Mouse (Mus musculus): ENCODE measurements around the gene Epn2.

Gene Epn2

DNA sequence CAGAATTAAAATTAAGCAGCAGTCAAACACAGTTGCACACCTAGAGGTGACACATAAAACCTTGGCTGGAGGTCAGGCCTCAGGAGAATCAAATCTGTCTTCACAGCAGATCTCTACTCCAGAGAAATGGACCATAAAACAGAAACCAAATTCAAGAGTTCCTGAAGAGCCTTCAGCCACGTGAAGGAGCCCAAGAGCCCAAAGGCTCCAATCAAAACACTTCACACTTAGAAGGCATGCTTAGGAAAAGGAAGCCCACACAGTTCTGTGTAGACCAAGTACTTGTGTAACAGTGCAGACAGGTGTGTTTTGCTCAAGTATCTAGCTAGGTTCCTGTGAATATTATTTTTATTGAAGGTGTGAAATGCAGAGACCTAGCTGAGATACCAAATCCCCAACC lies 44.0 kb downstream of the Epn2 start:
- WGBS = 18% methylated on average over 1 of the region's 1 CpGs

DNA sequence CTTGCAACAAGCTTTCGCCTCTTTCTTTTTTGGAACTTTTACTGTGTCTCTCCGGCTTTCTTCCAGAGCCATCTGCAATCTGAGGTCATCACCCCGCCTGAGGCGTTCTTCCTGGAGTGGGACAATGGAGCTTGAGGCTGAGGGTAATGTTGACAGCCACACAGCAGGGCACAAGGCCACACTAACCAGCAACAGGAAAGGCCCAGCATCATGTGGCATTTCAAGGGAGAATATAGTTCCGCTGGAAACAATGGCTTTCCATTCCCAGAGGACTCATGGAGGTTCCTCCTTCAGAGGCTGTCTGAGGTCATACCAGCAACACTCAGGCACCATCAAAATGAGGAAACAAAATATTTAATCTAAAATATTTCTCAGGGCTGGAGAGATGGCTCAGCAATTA lies 45.9 kb downstream of the Epn2 start:
- 65% methylated on average over 5 of the region's 5 CpGs for WGBS

DNA sequence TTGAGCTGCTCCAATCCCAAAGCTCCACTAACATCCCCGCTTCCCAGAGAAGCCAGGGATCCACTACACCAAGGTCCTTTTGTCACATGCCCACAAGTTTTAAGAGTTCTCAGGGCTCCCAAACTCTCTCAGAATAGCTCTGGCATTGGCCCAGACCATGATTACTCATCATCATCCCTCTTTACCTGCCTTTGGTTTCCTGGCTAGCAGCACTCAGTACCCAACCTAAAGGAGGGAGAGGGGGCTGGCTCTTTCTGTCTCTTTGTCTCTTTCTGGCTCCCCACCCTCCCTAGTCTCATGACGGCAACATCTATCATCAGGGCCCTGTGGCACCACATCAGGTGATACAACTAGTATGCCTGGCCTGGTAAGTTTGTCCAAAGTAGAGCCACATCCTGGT lies 46.7 kb downstream of the Epn2 start:
- 73% methylated on average over 2 of the region's 2 CpGs for WGBS

DNA sequence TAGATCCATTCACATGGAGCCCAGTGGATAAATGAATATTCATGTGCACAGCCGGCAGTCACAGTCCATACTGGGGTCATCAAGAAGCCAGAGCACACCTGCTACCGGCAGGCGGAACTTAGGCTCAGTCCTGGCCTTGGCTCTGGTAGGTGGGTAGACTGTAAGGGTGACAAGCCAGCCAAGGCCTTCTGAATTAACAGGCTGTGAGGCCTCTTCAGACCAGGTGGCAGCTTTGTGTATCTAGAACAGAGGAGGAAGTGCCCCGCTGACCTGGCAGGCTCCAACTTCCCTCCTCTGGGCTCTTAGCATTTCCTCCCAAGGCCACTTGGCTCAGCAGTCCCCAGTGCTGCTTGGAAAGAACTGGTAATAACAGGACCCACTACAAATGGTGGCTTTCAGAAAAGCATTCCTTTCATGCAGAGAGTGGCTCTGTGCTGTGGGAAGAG lies 50.2 kb downstream of the Epn2 start:
- whole genome bisulfite sequencing = 33% methylated on average over 4 of the region's 4 CpGs

DNA sequence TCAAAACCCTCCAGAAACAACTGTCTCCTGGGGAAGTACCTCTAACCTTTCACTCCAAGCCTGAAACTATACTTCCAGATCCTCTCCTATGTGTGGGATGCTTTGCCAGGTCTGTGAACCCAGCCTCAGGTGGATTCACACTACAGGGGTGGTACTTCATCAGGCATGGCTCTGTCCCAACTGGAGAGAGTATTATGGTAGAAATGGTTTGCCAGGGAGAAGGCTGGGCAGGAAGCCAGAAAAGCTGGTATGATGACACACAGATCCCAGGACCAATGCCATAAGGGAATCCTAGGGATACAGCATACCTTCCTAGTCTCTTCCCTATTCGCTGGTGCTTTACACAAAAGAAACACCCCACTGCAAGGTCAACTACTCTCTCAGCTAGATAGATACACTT lies 52.6 kb downstream of the Epn2 start:
- 61% methylated on average over 1 of the region's 1 CpGs for whole genome bisulfite sequencing

DNA sequence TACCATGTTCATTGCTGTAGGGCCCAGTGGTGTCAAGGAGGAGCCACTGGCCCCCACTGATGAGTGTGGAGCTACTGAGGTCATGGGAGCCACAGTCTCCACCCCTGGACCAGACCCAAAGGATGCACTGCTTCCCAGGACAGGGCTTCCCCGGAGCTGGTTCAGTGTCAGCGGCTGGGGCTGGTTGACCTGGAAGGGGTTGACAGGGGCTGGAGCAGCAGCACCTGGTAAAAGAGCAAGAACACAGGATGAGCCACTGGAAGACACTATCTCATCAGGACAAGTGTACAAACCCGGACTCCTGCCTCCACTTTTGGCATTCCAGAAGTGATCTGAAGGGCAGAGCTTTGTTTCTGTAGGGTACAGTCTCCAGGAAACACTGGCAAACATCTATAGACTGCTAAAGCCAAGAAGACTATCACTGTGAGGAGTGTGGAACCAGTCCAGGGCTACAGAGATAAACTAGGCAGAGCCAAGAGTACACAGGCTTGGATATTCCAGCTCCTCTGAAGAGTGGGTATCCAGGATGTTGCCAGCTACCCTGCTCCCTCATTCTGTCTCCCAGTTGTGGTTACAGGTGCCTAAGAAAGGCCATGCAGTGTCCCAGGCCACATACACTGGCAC lies 59.9 kb downstream of the Epn2 start:
- WGBS = 68% methylated on average over 3 of the region's 3 CpGs

DNA sequence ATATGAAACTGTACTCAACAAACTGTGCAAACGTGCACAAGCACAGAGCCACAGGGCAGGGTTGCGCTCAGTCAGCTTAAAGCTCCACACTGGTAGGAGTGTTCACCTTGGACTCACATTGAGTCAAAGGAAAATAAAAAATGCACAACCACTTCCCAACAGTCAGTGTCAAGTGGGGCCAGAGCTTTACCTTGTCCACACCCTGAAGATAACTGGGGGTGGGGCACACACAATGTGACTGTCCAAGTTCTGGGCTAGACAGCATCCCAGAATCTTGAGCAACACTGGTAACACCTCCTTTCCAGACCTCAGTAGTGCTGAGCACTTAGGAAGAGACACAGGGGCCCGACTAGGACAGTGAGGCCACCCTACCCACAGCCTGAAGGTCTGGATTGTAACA lies 60.6 kb downstream of the Epn2 start:
- WGBS = 89% methylated on average over 3 of the region's 3 CpGs

DNA sequence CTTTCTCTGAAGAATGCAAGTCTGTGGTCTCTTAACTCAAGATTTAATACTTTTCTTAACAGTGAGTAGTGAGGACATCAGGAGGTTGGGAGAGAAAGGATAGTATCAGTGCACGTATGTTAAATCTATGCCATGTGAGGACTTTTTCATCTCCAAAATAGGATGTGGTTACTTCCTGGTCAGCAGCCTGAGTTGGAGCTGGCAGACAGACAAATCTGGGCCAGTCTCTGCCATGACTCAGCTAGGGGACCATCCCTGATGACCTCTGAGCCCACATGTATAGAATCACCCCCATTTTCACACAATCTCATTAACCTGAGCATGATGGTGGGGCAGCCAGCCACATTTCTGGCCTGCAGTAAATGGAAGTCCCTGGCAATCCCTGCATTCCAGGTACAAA lies 61.5 kb downstream of the Epn2 start:
- WGBS = 48% methylated on average over 1 of the region's 1 CpGs

DNA sequence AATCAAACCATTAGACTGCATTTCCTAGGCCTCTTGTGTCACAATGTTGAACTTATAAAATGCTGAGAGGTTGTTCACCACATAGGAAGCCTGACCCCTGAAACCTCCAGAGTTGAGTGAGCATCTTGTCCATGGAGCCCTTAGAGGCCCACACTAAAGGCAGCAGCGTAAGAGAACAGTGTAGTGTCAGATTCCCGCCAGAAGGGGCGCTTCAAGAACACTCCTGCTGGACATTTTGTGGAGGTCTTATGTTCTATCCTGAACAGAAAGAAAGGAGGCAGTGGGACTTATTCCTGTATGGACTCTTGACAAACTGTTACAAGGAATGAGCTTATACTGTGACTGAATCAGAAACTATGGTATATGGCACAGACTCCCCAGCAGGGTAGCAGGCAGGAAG lies 64.5 kb downstream of the Epn2 start:
- WGBS = 43% methylated on average over 3 of the region's 3 CpGs

DNA sequence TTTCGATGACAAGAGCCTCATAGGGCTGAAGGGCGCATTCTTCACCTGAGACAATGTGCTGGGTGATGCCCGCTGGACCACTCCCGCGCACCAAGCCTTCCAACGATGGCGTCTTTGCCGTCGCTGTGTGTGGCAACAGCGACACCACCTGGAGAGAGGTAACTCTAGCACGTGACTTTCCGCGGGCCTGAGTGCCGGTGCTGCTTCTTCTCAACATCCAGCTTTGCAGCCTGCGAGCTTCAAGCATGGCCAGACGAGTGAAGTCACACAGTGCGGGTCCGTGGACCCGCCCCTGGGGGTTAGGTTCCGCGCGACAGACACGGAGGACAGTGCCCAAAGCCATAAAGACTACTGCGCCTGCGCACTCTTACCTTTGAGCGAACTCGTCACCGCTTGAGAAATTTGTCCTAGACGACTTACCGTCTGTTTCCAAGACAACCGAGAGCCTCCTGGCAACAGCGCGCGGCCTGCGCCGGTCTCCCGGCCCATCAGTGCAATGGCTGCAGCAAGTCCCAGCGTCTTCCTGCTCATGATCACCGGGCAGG lies 74.7 kb downstream of the Epn2 start, which contains the start of gene B9d1:
B9d1 (plus strand) TSS at position 432 of the 545 bp plus-strand sequence.
- under 1% methylated on average over 39 of the region's 39 CpGs for WGBS

DNA sequence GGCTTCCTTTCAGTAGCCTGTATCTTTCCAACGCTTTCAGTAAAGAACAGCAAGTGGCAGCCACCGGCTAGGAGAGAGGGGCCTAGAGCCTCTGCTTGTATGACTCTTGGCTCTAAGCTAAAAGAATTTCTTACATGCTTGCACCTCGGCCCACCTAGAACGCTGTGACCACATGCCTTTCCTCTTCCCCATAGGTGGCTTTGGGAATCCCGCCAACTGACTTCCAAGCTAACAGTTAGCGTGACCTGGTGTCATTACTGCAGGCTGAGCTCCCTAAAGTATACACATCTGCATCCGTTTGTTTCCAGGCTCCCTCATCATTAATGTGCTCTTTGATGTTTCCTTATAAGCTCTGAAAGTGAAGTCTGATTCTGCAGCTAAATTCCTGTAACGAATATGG lies 75.6 kb downstream of the Epn2 start:
- WGBS = 66% methylated on average over 8 of the region's 8 CpGs

DNA sequence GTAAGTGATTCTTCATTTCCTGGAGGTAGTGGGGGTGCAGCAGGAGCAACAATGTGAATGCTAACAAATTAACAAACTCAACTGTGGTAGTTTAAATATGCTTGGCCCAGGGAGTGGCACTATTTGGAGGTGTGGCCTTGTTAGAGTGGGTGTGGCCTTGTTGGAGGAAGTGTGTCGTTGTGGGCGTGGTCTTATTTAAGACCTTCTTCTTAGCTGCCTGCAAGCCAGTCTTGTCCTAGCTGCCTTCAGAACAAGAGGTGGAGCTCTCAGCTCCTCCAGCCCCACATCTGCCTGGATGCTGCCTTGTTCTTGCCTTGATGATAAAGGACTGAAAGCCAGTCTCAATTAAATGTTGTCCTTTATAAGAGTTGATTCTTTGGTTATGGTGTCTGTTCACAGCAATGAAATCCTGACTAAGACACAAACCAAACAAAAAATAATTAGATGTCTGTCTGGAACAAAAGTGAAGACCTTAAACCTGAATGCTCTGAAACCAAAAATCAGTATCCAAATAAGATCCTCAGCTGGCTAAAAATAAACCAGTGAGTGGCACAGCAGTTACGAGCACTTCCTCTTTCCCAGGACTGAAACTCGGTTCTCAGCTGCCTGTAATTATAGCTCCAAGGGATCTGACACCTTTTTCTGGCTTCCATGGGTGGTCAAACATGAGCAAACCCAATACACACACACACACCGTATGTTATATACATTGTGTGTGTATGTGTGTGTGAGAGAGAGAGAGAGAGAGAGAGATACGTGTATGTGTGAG lies 80.6 kb downstream of the Epn2 start:
- WGBS = 55% methylated on average over 6 of the region's 6 CpGs

DNA sequence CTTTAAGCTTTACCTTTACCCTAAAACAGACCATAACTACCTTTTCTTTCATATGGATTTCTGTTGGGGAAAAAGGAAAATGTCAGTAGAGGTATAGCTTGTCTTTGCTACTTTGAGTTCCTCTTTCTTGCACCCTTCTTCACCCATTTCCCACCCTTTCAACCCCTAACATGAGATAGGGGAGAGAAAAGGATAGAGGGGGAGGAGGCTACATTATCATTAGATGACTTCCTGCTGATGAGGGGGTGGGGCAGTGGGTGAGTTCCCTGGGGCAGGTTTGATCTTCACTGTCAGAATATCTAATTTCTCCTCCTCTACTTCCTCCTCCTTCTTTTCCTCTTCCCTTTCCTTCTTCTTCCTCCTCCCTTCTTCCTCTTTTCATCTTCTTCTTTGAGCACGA lies 82.0 kb downstream of the Epn2 start:
- 83% methylated on average over 1 of the region's 1 CpGs for WGBS

DNA sequence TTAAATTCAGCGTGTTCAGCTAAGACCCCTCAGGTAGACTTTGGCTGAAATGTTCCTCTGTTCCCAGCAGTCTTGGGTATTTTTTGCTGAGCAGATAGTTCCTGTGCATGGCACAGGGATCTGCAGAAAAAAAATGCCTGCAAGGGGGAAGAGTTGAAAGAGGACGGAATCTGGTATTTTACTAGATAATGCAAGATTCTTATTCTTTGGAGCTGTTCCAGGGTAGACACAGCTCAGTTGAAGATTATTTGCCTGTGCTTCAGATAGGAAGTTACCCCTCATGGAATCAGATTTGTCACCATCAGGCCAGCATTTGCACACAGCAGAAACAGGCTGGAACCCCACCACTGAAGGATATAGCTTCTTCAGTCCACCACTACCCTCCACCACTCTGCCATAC lies 84.0 kb downstream of the Epn2 start:
- 81% methylated on average over 2 of the region's 2 CpGs for WGBS

DNA sequence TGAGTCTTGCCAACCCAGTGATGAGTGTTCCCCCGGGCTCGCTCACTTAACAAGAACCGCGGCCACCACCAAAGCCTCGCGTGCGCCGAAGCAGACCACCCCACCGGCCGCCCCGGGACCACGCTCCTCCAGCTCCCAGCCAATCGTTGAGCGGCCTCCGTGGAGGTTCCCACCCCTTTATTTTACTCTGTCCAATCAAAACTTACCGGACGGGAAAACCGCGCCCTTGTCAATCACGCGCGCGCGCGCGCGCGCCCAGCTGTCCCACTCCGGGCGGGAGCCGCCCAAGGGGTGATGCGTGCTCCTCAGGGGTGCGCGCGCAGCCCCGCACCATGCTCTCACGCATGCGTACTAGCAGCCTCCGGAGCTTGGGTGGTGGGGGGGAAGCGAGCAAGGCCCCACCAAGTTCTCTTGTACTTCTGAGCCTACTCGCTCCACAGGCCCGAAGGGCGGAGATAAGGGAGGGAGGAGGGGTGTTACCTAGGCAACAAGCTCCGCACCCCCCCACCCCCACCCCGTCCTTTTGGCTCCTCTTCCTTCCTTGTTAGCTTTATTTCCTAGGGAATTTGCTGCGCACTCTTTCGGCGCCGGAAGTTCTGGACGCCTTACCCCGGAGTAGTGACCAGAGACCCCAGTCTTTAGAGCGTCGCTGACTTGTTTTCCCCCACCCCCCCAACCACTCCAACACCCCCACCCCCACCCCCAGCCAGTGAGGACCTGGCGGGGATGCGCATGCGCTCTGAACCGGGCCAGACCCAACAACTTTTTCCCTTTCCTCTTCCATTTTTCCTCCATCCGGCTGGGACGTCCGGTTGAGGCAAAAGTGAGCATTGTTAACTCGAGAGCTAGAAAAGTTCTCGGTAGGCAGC lies 85.1 kb downstream of the Epn2 start, which contains the start of gene Mapk7:
Mapk7 (minus strand) TSS at position 278 of the 869 bp plus-strand sequence.
- WGBS = under 1% methylated on average over 62 of the region's 62 CpGs

DNA sequence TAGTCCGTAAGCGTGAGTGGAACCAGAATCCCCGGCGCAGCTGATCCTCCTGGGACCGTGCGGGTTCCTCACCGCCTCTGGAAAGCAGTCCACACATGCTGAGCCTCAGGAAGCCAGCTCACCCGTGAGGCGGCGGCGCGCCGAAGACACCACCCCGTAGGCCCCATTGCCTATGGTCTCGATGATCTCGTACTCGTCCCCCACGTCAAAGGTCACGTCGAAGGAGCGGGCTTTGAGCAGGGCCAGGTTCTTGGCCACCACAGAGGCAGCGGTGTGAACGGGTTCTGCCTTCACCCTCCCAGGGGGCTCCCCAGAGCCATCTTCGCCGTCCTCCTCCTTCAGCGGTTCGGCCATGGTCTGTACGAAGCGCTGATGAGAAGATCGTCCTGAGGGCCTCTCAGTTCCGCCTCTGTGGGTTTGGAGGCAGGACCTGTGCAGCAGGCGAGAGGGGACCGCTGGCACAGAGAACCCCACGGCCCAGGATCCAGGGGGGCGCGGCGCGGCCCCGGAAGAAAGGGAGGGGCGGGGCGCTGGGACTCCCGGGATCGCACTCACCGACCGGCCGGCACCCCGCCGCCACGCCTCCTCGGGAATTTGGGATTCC lies 85.9 kb downstream of the Epn2 start:
- under 1% methylated on average over 50 of the region's 50 CpGs for WGBS

DNA sequence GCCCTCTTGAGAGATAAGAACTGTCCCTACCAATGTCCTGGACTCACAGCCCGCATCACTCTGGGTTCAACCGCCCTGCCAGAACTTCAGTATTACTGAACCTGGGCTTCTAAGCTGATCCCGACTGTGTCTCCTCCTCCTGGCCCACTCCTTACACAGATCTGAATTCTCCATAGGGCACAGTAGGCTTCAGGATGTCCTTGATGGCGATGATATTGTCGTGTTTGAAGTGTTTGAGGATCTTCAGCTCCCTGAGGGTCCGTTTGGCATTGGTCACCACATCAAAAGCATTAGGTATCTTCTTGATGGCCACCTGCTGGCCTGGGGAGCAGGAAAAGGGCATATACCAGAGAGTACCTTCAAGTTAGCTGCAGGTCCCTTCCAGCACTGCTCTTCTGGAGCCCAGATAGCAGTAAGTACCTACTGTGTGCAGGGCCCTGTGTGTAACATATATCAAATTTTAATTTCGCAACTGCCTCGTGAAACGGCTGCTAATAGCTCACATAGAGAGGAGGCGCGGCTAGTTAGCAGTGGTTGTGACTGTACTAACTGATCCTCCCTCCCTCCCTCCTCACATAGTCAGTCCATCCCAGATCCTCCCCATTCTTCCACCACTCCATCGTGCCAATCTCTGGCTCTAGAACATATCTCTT lies 86.6 kb downstream of the Epn2 start:
- 58% methylated on average over 12 of the region's 12 CpGs for WGBS

DNA sequence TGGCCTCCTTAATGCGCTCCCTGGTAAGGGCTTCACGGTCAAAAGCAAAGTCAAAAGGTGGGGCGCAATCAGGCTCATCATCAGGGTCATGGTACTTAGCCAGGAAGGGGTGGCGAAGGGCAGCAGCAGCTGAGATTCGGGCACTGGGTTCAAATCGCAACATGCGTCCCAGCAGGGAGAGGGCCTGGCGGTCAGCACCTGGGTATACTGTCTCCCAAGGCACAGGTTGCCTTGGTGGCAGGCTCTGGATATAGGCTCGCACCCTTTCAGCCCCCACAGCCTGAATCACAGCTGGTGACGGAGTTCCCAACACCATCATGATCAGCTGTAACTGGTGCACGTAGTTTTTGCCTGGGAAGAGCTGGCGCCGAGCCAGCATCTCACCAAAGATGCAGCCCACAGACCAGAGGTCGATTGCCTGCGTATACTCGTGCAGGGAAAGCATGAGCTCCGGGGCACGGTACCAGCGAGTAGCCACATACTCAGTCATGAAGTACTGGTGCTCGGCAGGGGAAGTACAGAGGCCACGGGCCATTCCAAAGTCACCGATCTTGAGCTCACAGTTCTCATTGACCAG lies 88.5 kb downstream of the Epn2 start:
- 83% methylated on average over 22 of the region's 22 CpGs for WGBS

DNA sequence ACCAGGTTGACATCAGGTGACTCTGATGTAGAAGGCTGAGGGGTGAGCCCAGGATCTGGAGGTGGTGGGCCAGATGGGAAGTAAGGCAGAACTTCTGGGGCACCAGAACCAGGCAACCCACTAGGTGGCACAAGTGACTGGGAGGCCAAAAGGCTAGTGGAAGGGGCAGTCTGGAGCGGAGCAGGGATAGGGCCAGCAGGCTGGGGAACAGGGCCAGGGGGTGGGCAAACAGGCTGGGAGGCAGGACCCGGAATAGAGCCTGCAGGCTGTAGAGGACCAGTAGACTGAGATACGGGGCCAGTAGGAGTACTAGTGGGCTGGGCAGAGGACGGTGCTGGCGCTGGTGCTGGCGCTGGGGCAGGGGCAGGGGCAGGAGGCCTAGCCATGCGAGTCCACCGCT lies 89.6 kb downstream of the Epn2 start:
- 88% methylated on average over 8 of the region's 8 CpGs for WGBS

DNA sequence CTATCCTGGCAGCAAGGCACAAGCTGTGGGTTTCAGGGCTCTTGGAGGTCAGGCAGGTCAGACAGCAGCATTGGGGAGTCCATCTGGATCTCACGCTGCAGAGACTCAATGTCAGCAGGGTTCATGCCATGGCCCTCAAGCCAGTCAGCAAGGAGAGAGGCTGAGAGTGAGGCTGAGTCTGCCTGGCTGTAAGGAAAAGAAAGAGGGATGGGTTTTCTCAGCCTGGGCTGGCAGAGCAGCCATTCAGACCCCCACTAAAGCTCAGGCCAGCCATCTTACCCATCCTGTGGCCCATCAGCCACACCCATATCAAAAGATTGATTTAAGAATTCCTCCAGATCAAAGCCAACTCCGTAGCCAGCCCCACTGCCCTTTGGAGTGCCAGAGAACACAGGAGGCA lies 90.4 kb downstream of the Epn2 start:
- 93% methylated on average over 2 of the region's 2 CpGs for WGBS

DNA sequence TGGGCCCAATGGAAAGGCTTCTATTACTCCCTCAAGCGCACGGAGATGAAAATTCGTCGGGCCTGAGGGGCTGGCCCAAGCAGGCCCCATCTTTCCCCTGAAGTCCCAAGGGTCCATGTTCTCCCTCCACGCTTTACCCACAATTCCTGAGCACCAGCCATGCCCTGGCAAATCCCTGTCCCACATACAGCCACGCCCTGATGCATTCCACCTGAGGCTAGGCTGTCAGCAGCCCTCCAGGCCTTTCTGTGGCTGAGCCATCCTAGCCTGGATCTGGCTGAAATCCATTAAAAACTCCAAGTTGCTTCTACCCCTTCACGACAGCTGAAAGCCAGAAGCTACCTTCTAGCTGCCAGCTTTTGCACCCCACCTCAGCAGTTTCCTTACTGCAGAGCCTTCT lies 91.6 kb downstream of the Epn2 start:
- WGBS = 86% methylated on average over 7 of the region's 7 CpGs

Data from cerebral cortex, adult 2 months (tissue).